Mouse (Mus musculus) CD4-positive, CD25-positive, alpha-beta regulatory T cell, adult 2 months (primary cell): ENCODE data around the gene Gm8257.
"Not testable (repeated sequence)": the region's sequence is repeated elsewhere in the genome, so short reads cannot be mapped to it uniquely, and the experiment has no call there.

Experiments used
- DNase-seq: peaks from one replicate; pipeline ENCODE4 v3.0.0-alpha.2; 2012; ENCODE audit warnings: low read depth, low spot score

The Gm8257 gene

DNA sequence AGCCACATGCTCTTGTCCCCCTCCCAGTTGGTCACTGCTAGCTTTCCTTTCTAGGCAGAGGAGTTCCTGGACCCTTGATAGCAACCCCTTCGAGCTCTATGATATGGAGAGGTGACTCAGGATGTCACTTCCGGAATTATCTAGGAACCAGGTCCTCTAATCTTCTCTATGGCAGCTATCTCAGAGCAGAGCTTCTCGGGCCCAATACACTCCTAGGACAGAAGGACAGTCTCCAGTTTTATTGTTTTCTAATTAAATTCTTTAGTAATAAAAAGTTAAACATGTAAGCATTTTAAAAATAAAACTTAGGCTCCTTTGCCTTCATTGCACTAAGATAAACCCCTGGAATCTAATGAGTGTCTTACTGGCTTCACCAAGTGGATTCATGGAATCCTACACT, at the start of gene Gm8257:
TSS of gene Gm8257 (minus strand) at position 101 of the 400 bp plus-strand sequence.
- DNase-seq: not testable (repeated sequence)

DNA sequence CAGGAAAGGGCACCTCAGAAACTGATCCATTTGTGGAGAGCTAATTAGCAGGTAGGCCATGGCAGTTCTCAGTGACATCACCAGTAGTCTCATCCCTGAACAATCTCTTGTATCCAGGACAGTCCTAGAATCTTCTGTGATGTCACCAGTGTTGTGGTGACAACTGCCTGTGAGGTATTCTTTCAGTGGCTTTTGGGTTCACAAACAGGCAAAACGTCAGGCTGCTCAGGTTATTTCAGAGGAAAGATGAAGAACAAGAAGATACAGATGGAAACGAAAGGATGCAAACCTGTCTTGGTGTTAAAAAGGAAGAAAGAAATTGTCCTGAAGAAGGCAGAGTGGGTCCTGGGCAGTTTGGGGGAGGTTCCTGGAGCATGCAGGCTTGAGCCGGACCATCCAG, 44.0 kb upstream of the Gm8257 start, which contains the start of gene Gm8267:
TSS of gene Gm8267 (minus strand) at position 101 of the 400 bp plus-strand sequence.
- DNase-seq: no peak

DNA sequence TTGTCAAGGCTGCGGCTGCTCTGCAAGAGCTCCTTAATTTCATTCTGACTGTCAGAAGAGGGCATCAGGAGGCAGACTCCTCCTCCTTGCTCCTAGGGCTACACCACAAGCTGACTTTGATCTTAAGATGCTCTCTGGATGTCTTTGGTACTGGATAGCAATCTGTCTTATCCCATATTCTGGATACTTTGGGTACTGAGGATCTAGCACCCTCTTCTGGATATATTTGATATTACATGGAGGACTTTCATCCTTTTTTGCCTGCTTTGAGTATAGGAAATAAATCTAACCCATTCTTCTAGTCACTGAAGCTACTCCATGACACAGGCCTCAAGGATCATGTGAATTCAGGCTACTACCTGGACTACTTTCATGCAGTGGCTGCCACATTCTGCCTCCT, 36.5 kb upstream of the Gm8257 start:
- DNase-seq: not testable (repeated sequence)

DNA sequence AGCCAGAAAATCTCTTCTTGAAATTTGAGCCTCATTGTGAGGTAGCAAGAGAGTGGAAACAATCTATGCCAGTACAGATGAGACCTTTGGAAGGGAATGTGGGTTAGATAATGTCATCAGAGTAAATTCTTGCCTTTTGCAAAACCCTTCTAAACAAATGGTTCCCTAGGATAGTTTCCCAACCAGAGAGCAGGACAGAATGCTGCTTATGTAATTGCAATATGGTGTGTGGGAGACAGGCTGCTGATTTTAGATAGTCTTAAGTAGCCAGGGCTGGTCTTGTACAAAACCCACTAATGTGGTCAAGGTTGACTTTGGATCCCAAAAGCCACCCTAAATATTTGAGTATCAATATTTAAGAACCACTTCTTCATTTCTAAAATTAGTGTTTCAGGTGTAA, 24.5 kb upstream of the Gm8257 start:
- not testable (repeated sequence) for DNase-seq

DNA sequence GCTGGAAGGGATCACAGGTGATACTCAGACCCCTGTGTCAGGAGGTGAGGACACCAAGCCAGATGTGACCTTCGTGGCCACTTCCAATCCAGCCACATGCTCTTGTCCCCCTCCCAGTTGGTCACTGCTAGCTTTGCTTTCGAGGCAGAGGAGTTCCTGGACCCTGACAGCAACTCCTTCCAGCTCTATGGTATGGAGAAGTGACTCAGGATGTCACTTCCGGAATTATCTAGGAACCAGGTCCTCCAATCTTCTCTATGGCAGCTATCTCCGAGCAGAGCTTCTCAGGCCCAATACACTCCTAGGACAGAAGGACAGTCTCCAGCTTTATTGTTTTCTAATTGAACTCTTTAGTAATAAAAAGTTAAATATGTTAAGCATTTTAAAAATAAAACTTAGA, 78.5 kb downstream of the Gm8257 start, which contains the start of gene Gm5624:
TSS of gene Gm5624 (minus strand) at position 202 of the 400 bp plus-strand sequence.
- DNase-seq: not testable (repeated sequence)
